Mouse (Mus musculus) cerebellum, adult (tissue): ENCODE measurements around the gene 1700029I15Rik.

Experiments used
- ATAC-seq: cut with Nextera tagmentation; 2 replicates; pipeline ENCODE4 v1.9.2; 2017; ENCODE audit warnings: mild to moderate bottlenecking, moderate library complexity, mixed read lengths; ENCODE audit not compliant: insufficient number of reproducible peaks, low FRiP score, low TSS enrichment

The 1700029I15Rik gene

GRCm38 (mm10) chr2:92372767-92373436 is 9.4 kb upstream of the 1700029I15Rik start:
- ATAC-seq = no peak

GRCm38 (mm10) chr2:92373437-92373813 is 8.9 kb upstream of the 1700029I15Rik start:
- ATAC-seq = no peak

GRCm38 (mm10) chr2:92374514-92374913 is 7.8 kb upstream of the 1700029I15Rik start, which contains the start of the genes Pex16 and Large2:
TSS of gene Pex16 (plus strand) at chr2:92374676.
TSS of gene Large2 (minus strand) at chr2:92374869.
- ATAC-seq = no peak

- ATAC-seq = peak; percentile 87
These were observed 7.2 kb upstream of the 1700029I15Rik start for GRCm38 (mm10) chr2:92375099-92375623.

- ATAC-seq = no peak
These were observed 6.5 kb upstream of the 1700029I15Rik start for GRCm38 (mm10) chr2:92375788-92376187.

GRCm38 (mm10) chr2:92376300-92376699 is 6.0 kb upstream of the 1700029I15Rik start:
- ATAC-seq = no peak

GRCm38 (mm10) chr2:92377320-92377719 is 5.0 kb upstream of the 1700029I15Rik start:
- ATAC-seq = no peak

GRCm38 (mm10) chr2:92379783-92380494 is 2.4 kb upstream of the 1700029I15Rik start:
- ATAC-seq = no peak

GRCm38 (mm10) chr2:92380495-92381050 is 1.8 kb upstream of the 1700029I15Rik start:
- ATAC-seq = no peak

- no peak for ATAC-seq
These were observed 1.2 kb upstream of the 1700029I15Rik start for GRCm38 (mm10) chr2:92381161-92381560.

- ATAC-seq = no peak
These were observed 421 bp downstream of the 1700029I15Rik start for GRCm38 (mm10) chr2:92382759-92383158.

GRCm38 (mm10) chr2:92384101-92384500 is 1.8 kb downstream of the 1700029I15Rik start:
- ATAC-seq = no peak

GRCm38 (mm10) chr2:92385113-92386051 is 3.0 kb downstream of the 1700029I15Rik start:
- ATAC-seq = no peak

- no peak for ATAC-seq
These were observed 4.7 kb downstream of the 1700029I15Rik start for GRCm38 (mm10) chr2:92386821-92387570.

- no peak for ATAC-seq
These were observed 5.3 kb downstream of the 1700029I15Rik start for GRCm38 (mm10) chr2:92387646-92388045.

GRCm38 (mm10) chr2:92388081-92388517 is 5.8 kb downstream of the 1700029I15Rik start:
- no peak for ATAC-seq

GRCm38 (mm10) chr2:92388891-92389641 is 6.7 kb downstream of the 1700029I15Rik start:
- ATAC-seq = peak; percentile 49

- no peak for ATAC-seq
These were observed 7.3 kb downstream of the 1700029I15Rik start for GRCm38 (mm10) chr2:92389645-92390044.
